Mouse (Mus musculus) hindbrain, embryonic 12.5 days (tissue): Measurements from ENCODE around the gene Plbd1. TPM values are rescaled to one million over a fixed set of nuclear protein-coding genes. Genes with fewer than 3 reads are reported as not detected.

Experiments
- ATAC-seq: fragments of 200-750 bp; cut with Nextera tagmentation; 2 replicates; pipeline ENCODE4 v1.8.0; 2017; ENCODE audit warnings: moderate TSS enrichment; ENCODE audit not compliant: low FRiP score
- H3K27ac ChIP-seq: fragments of 300-500 bp; sonication (generic); 2 replicates; pipeline ENCODE4 v1.5.1; 2016; ENCODE audit warnings: mild to moderate bottlenecking
- H3K27me3 ChIP-seq: fragments of 300-500 bp; sonication (generic); 2 replicates; pipeline ENCODE4 v1.6.1; 2016; ENCODE audit warnings: mild to moderate bottlenecking
- H3K36me3 ChIP-seq: fragments of 300-500 bp; sonication (generic); 2 replicates; pipeline ENCODE4 v1.6.1; 2016; ENCODE audit warnings: mild to moderate bottlenecking
- H3K4me1 ChIP-seq: fragments of 300-500 bp; sonication (generic); 2 replicates; pipeline ENCODE4 v1.6.1; 2016
- H3K4me2 ChIP-seq: fragments of 300-500 bp; sonication (generic); replicated peaks from 2 replicates; pipeline ENCODE4 v1.6.1; 2016; ENCODE audit warnings: mild to moderate bottlenecking
- H3K4me3 ChIP-seq: fragments of 300-500 bp; sonication (generic); 2 replicates; pipeline ENCODE4 v1.5.1; 2016; ENCODE audit warnings: mild to moderate bottlenecking
- H3K9ac ChIP-seq: fragments of 300-500 bp; sonication (generic); 2 replicates; pipeline ENCODE4 v1.6.1; 2016; ENCODE audit warnings: mild to moderate bottlenecking, moderate library complexity
- H3K9me3 ChIP-seq: fragments of 300-500 bp; sonication (generic); replicated peaks from 2 replicates; pipeline ENCODE4 v1.6.1; 2016; ENCODE audit warnings: mild to moderate bottlenecking
- WGBS: fragments of 180-500 bp; shearing (Covaris S2); methylation state at CpG from one replicate; pipeline ENCODE4 v1.1.7; 2016; 5-methylcytosine and 5-hydroxymethylcytosine counted together
- polyA plus RNA-seq: library from polyadenylated mRNA; unstranded; fragments of >200 nt; fragmentation: Nextera tagmentation; extraction: Ambion mirVana; gene quantifications from 2 replicates; pipeline ENCODE4 v1.2.1, GENCODE M21; 2016

Gene Plbd1
- polyA plus RNA-seq, 1 experiment from 2014 or later, result 2.3 TPM

- H3K4me2 ChIP-seq, result no peak overlapping the region
- ATAC-seq, result no peak
- H3K9me3 ChIP-seq, result 0 out of 2 replicates have a peak, but pooled peaks cover 6% of the 10 kb centered on the region
- no peak overlapping the region for H3K9ac ChIP-seq
- H3K27ac ChIP-seq, result no peak overlapping the region
- H3K4me3 ChIP-seq, result no peak overlapping the region
- H3K4me1 ChIP-seq, result no peaks in the 10 kb centered on the region
- H3K27me3 ChIP-seq, result no peaks in the 10 kb centered on the region
- 96% methylated on average over 3 of the region's 3 CpGs for WGBS
- H3K36me3 ChIP-seq, result peaks cover 40% of the 10 kb centered on the region
Observed at GRCm38 (mm10) chr6:136612312-136612711, 49.4 kb downstream of the Plbd1 start.

GRCm38 (mm10) chr6:136611351-136612215 is 50.1 kb downstream of the Plbd1 start:
- H3K27me3 ChIP-seq, result no peaks in the 10 kb centered on the region
- H3K4me3 ChIP-seq, result no peak overlapping the region
- H3K4me1 ChIP-seq, result no peaks in the 10 kb centered on the region
- H3K9ac ChIP-seq, result no peak overlapping the region
- 97% methylated on average over 17 of the region's 17 CpGs for WGBS
- peaks cover 46% of the 10 kb centered on the region for H3K36me3 ChIP-seq
- H3K4me2 ChIP-seq, result no peak overlapping the region
- no peak overlapping the region for H3K27ac ChIP-seq
- ATAC-seq, result no peak
- H3K9me3 ChIP-seq, result 0 out of 2 replicates have a peak, but pooled peaks cover 6% of the 10 kb centered on the region

GRCm38 (mm10) chr6:136602601-136603000 is 59.1 kb downstream of the Plbd1 start:
- Histone ChIP-seq H3K9ac (no peak overlapping the region), H3K4me1 (no peaks in the 10 kb centered on the region), H3K27ac (no peak overlapping the region), H3K36me3 (peaks cover 83% of the 10 kb centered on the region), H3K4me3 (no peak overlapping the region), H3K27me3 (no peaks in the 10 kb centered on the region), H3K9me3 (no peaks in the 10 kb centered on the region), H3K4me2 (no peak overlapping the region)
- no peak for ATAC-seq
- 94% methylated on average over 7 of the region's 7 CpGs for WGBS

- Histone ChIP-seq H3K9ac (no peak overlapping the region), H3K4me2 (no peak overlapping the region), H3K27ac (no peak overlapping the region), H3K4me3 (no peak overlapping the region), H3K4me1 (no peaks in the 10 kb centered on the region), H3K27me3 (no peaks in the 10 kb centered on the region), H3K36me3 (peaks cover 69% of the 10 kb centered on the region), H3K9me3 (no peaks in the 10 kb centered on the region)
- no peak for ATAC-seq
- WGBS, result 93% methylated on average over 4 of the region's 4 CpGs
Observed at GRCm38 (mm10) chr6:136594541-136594940, 67.2 kb downstream of the Plbd1 start.

- Histone ChIP-seq H3K9me3 (no peaks in the 10 kb centered on the region), H3K4me1 (no peaks in the 10 kb centered on the region), H3K27ac (no peak overlapping the region; the same call in 1 of the 2 replicates), H3K9ac (no peak overlapping the region), H3K36me3 (peaks cover 70% of the 10 kb centered on the region), H3K4me2 (no peak overlapping the region), H3K27me3 (no peaks in the 10 kb centered on the region), H3K4me3 (no peak overlapping the region)
- no peak for ATAC-seq
- WGBS, result 82% methylated on average over 4 of the region's 4 CpGs
Observed at GRCm38 (mm10) chr6:136590739-136591138, 71.0 kb downstream of the Plbd1 start.

- no peak overlapping the region for H3K4me2 ChIP-seq
- no peak overlapping the region for H3K4me3 ChIP-seq
- no peak overlapping the region for H3K9ac ChIP-seq
- H3K36me3 ChIP-seq, result peaks cover 79% of the 10 kb centered on the region
- ATAC-seq, result no peak
- H3K27me3 ChIP-seq, result no peaks in the 10 kb centered on the region
- no peak overlapping the region for H3K27ac ChIP-seq
- 0 out of 2 replicates have a peak, but pooled peaks cover 11% of the 10 kb centered on the region for H3K9me3 ChIP-seq
- no peaks in the 10 kb centered on the region for H3K4me1 ChIP-seq
- WGBS, result 86% methylated on average over 5 of the region's 5 CpGs
Observed at GRCm38 (mm10) chr6:136566002-136566401, 95.7 kb downstream of the Plbd1 start.

Other genes starting within 250 kb of the Plbd1 start
- not detected in 2 replicates for gene E330021D16Rik, start 246.4 kb downstream of the Plbd1 start, polyA plus RNA-seq
- 63.8 and 77.2 TPM in 2 replicates for gene Atf7ip, start 155.8 kb downstream of the Plbd1 start, polyA plus RNA-seq
- gene Gucy2c, start 119.8 kb upstream of the Plbd1 start, polyA plus RNA-seq, result 0.05 and 0.10 TPM in 2 replicates
- 0.51 and 0.72 TPM in 2 replicates for gene Hist4h4, start 142.5 kb upstream of the Plbd1 start, polyA plus RNA-seq
- gene H2afj, start 146.3 kb upstream of the Plbd1 start, polyA plus RNA-seq, result 115 and 121 TPM in 2 replicates
- gene BC049715, start 165.7 kb upstream of the Plbd1 start, polyA plus RNA-seq, result 1.3 and 2.5 TPM in 2 replicates
- 112 and 123 TPM in 2 replicates for gene Wbp11, start 166.3 kb upstream of the Plbd1 start, polyA plus RNA-seq
- gene Smco3, start 173.5 kb upstream of the Plbd1 start, polyA plus RNA-seq, result 0.49 and 1.1 TPM in 2 replicates
- gene Art4, start 195.8 kb upstream of the Plbd1 start, polyA plus RNA-seq, result 0.47 and 0.75 TPM in 2 replicates
- 16.6 and 35.9 TPM in 2 replicates for gene Mgp, start 213.9 kb upstream of the Plbd1 start, polyA plus RNA-seq